Mouse (Mus musculus) heart, postnatal 0 days (tissue): ENCODE measurements around the gene Dok5.

Experiments
- CTCF ChIP-seq: IDR thresholded peaks from 2 replicates; pipeline ENCODE4 v1.5.1; 2016; ENCODE audit warnings: antibody characterized with exemption, control low read depth, low read depth
- EP300 ChIP-seq: IDR thresholded peaks from 2 replicates; pipeline ENCODE4 v1.6.1; 2016; ENCODE audit warnings: antibody characterized with exemption, low read depth

DNA sequence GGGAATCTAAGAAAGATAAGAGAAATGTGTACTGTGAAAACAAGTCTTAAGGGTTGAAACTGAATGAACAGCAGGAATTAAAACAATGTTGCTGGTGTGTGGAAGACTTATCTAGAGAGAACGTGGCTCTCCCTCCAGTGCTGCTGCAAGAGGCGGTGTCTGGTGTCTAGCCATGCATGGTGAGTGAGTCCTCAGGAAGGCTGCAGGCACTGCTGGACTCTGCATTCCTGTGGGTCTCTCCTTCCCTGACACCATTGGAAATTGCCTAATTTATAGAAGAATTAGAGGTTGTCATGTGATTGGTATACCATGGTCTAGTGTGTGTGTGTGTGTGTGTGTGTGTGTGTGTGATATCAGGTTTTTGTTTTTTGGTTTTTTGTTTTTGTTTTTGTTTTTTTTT lies 1.9 kb upstream of the Dok5 start:
- TF ChIP-seq CTCF (no peak), EP300 (no peak)
